Mouse (Mus musculus): ENCODE measurements at regions not wholly inside any gene's neighbourhood (a gene's known extent, or its start where the extent isn't known, plus 50 kb on each side); places are given as distances from the start of the nearest gene placed in this dataset.
A peak's percentile ranks its signal among the peaks of the same experiment; 100 is the strongest.
"Not testable (repeated sequence)": the region's sequence is repeated elsewhere in the genome, so short reads cannot be mapped to it uniquely, and the experiment has no call there.

DNA sequence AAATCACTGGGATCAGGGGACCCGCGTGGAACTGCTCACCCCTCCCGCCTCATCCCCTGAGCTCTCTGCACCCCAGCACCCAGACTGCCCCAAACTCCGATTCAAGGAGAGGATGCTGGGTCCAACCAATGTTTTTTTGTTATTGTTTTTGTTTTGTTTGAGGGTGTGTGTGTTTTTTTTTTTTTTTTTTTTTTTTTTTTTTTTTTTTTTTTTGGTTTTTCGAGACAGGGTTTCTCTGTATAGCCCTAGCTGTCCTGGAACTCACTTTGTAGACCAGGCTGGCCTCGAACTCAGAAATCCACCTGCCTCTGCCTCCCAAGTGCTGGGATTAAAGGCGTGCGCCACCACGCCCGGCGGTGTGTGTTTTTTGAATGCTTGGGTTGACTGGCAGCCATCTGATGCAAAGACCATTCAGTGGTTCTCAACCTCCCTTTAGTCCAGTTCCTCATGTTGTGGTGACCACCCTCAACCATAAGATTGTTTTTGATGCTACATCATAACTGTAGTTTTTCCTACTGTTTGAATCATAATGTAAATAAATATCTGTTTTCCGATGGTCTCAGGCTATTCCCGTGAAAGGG is 81.3 kb upstream of the Akt3 start:
- 66% methylated on average over 12 of the region's 13 CpGs for WGBS
- ATAC-seq (ENCODE audit: insufficient number of reproducible peaks, insufficient read depth, low FRiP score, low read depth); H3K36me3 ChIP-seq (ENCODE audit: control insufficient read depth, insufficient read depth, low read length); H3K4me1 ChIP-seq (ENCODE audit: control insufficient read depth, insufficient read depth, low read length); H3K27me3 ChIP-seq (ENCODE audit: control insufficient read depth, insufficient read depth, low read length); H3K27ac ChIP-seq (ENCODE audit: low read length); H3K9me3 ChIP-seq (ENCODE audit: control insufficient read depth, low read depth, low read length): not testable (repeated sequence)
- Histone ChIP-seq H3K4me2 (replicated peaks; ENCODE audit: low read depth, low read length) (peak overlapping the region; percentile 60), H3K9ac (replicated peaks; ENCODE audit: low read depth, low read length) (0 out of 2 replicates have a peak overlapping the region, but pooled peaks have one; percentile 19), H3K4me3 (ENCODE audit: low read depth, low read length) (peak overlapping the region; percentile 37)

DNA sequence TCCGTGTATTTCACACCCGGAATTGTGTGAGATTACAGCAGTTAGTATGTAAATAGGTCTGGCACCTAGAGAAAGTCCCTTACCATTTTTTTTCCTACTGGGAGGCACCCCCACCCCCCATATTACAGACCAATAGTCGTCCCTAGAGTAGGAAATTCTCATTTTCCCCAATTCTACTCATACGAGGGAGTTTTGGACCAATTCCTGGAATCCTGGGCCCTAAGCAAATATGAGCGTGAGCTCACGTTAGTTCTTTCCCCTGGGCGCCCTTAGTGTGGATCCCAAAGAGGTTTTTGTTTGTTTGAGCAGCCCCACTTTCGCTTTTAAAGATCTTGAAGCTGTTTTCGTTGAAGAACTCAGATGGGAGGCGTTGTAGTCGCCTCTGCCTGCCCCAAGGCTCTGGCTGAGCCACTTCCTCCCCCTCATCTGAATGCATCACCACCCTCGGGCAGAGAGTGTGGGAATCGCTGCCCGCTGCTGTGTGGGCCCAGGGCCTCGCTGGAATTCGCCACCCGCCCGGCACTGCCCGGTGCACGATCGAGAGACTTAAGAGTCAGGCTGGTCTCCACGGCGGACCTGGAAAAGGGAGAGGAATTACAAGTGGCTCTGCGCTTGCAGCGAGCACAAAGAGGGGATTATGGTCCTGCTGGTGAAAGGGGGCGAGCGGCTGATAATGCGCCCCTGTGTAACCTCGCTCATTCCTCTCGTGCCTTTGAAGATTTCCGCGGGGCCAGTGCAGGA is 80.6 kb upstream of the Akt3 start:
- Histone ChIP-seq H3K27me3 (ENCODE audit: control insufficient read depth, insufficient read depth, low read length) (no peaks in the 10 kb centered on the region), H3K4me1 (ENCODE audit: control insufficient read depth, insufficient read depth, low read length) (no peaks in the 10 kb centered on the region), H3K36me3 (ENCODE audit: control insufficient read depth, insufficient read depth, low read length) (no peaks in the 10 kb centered on the region), H3K9ac (replicated peaks; ENCODE audit: low read depth, low read length) (0 out of 2 replicates have a peak overlapping the region, but pooled peaks have one; percentile 19), H3K4me3 (ENCODE audit: low read depth, low read length) (peak overlapping the region; percentile 37), H3K27ac (ENCODE audit: low read length) (no peak overlapping the region), H3K9me3 (ENCODE audit: control insufficient read depth, low read depth, low read length) (no peaks in the 10 kb centered on the region), H3K4me2 (replicated peaks; ENCODE audit: low read depth, low read length) (peak overlapping the region; percentile 60)
- peak; percentile 77; the same call in 1 of the 2 replicates for ATAC-seq (ENCODE audit: insufficient number of reproducible peaks, insufficient read depth, low FRiP score, low read depth)
- WGBS = 4% methylated on average over 32 of the region's 32 CpGs

DNA sequence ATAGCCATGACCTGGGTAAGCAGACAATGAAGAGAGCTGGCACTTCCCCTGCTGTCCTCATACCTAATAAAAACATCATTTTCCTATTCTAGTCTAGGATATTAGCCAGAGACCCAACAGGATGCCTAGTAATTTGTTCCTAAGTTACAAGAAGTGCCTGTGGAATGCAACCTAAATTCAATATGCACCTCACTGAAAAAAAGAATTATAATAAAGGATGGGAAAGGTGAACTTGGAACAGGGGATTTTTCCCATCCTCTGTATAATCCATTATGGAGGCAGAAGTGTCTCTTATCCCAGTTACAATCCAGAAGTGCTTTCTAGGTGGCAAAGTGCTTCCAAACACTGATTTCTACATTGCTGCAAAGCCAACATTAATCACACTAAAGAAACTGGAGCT is 79.8 kb upstream of the Akt3 start:
- H3K4me1 ChIP-seq (ENCODE audit: control insufficient read depth, insufficient read depth, low read length) = no peaks in the 10 kb centered on the region
- H3K9me3 ChIP-seq (ENCODE audit: control insufficient read depth, low read depth, low read length) = no peaks in the 10 kb centered on the region
- no peak overlapping the region for H3K9ac ChIP-seq (replicated peaks; ENCODE audit: low read depth, low read length)
- H3K4me2 ChIP-seq (replicated peaks; ENCODE audit: low read depth, low read length) = no peak overlapping the region
- H3K36me3 ChIP-seq (ENCODE audit: control insufficient read depth, insufficient read depth, low read length) = no peaks in the 10 kb centered on the region
- no peaks in the 10 kb centered on the region for H3K27me3 ChIP-seq (ENCODE audit: control insufficient read depth, insufficient read depth, low read length)
- H3K4me3 ChIP-seq (ENCODE audit: low read depth, low read length) = no peak overlapping the region
- no peak for ATAC-seq (ENCODE audit: insufficient number of reproducible peaks, insufficient read depth, low FRiP score, low read depth)
- no peak overlapping the region for H3K27ac ChIP-seq (ENCODE audit: low read length)

DNA sequence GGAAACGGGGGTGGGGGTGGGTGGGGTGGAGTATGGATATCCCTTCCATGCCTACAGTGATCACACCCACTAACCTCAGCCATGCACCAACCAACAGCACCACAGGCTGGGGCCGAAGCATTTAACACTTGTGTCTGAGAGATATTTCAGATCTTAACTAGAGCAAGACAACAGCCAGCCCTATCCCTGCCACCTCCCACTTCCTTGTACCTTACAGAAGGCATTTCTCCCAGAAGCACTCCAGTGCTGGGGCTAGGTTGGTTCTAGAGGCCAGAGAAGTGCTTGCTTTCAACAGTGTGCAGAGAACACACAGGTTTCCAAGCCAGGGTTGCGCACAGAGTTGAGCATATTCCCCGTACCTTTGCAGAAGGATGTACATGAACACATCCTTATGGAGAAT is 79.1 kb upstream of the Akt3 start:
- no peak overlapping the region for H3K4me3 ChIP-seq (ENCODE audit: low read depth, low read length)
- H3K36me3 ChIP-seq (ENCODE audit: control insufficient read depth, insufficient read depth, low read length) = no peaks in the 10 kb centered on the region
- H3K4me2 ChIP-seq (replicated peaks; ENCODE audit: low read depth, low read length) = no peak overlapping the region
- H3K9me3 ChIP-seq (ENCODE audit: control insufficient read depth, low read depth, low read length) = no peaks in the 10 kb centered on the region
- H3K4me1 ChIP-seq (ENCODE audit: control insufficient read depth, insufficient read depth, low read length) = no peaks in the 10 kb centered on the region
- no peak overlapping the region for H3K27ac ChIP-seq (ENCODE audit: low read length)
- H3K9ac ChIP-seq (replicated peaks; ENCODE audit: low read depth, low read length) = no peak overlapping the region
- ATAC-seq (ENCODE audit: insufficient number of reproducible peaks, insufficient read depth, low FRiP score, low read depth) = no peak
- no peaks in the 10 kb centered on the region for H3K27me3 ChIP-seq (ENCODE audit: control insufficient read depth, insufficient read depth, low read length)
- 75% methylated on average over 4 of the region's 4 CpGs for WGBS

DNA sequence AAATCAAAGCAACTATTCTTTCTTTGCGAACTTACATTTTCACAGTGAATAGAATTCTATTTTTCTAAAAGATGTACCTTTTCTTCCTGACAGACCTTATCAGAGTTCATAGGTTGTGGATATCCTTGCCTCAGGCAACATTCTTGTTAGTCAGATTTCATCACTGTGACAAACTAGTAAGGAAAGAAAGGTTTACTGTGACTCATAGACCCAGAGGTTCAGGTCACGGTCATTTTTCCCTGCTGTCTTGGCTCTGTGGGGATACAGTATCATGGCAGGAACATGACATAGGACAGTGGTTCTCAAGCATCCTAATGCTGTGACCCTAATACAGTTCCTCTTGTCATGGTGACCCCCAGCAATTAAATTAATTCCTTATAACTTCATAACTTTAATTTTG is 78.4 kb upstream of the Akt3 start:
- Histone ChIP-seq H3K9ac (replicated peaks; ENCODE audit: low read depth, low read length) (no peak overlapping the region), H3K9me3 (ENCODE audit: control insufficient read depth, low read depth, low read length) (no peaks in the 10 kb centered on the region), H3K27me3 (ENCODE audit: control insufficient read depth, insufficient read depth, low read length) (no peaks in the 10 kb centered on the region), H3K4me3 (ENCODE audit: low read depth, low read length) (no peak overlapping the region), H3K4me2 (replicated peaks; ENCODE audit: low read depth, low read length) (no peak overlapping the region), H3K27ac (ENCODE audit: low read length) (no peak overlapping the region), H3K4me1 (ENCODE audit: control insufficient read depth, insufficient read depth, low read length) (no peaks in the 10 kb centered on the region), H3K36me3 (ENCODE audit: control insufficient read depth, insufficient read depth, low read length) (no peaks in the 10 kb centered on the region)
- ATAC-seq (ENCODE audit: insufficient number of reproducible peaks, insufficient read depth, low FRiP score, low read depth) = no peak
- 91% methylated on average over 2 of the region's 2 CpGs for WGBS

DNA sequence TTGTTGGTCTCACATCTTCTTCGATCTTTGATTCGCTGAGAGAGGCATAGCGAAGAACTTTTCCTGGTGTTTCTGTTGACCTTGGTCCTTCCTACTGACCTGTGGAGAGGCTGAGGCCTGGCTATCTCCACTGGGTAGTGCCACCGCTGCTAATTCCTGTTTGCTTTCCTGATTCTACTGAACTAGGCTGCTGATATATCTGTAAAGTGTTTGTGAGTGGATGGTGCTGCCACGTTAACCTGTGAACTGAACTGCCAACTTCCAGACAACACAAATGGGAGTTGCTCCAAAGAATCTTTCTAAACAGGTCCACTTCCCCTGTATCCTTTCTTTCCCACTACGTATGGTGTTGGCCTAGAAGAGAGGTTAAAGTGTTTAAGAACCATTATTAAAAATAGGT is 78.0 kb upstream of the Akt3 start:
- Histone ChIP-seq H3K27me3 (ENCODE audit: control insufficient read depth, insufficient read depth, low read length) (no peaks in the 10 kb centered on the region), H3K4me3 (ENCODE audit: low read depth, low read length) (no peak overlapping the region), H3K4me2 (replicated peaks; ENCODE audit: low read depth, low read length) (no peak overlapping the region), H3K9ac (replicated peaks; ENCODE audit: low read depth, low read length) (no peak overlapping the region), H3K4me1 (ENCODE audit: control insufficient read depth, insufficient read depth, low read length) (no peaks in the 10 kb centered on the region), H3K36me3 (ENCODE audit: control insufficient read depth, insufficient read depth, low read length) (no peaks in the 10 kb centered on the region), H3K9me3 (ENCODE audit: control insufficient read depth, low read depth, low read length) (no peaks in the 10 kb centered on the region), H3K27ac (ENCODE audit: low read length) (no peak overlapping the region)
- ATAC-seq (ENCODE audit: insufficient number of reproducible peaks, insufficient read depth, low FRiP score, low read depth) = no peak
- 84% methylated on average over 6 of the region's 6 CpGs for WGBS

DNA sequence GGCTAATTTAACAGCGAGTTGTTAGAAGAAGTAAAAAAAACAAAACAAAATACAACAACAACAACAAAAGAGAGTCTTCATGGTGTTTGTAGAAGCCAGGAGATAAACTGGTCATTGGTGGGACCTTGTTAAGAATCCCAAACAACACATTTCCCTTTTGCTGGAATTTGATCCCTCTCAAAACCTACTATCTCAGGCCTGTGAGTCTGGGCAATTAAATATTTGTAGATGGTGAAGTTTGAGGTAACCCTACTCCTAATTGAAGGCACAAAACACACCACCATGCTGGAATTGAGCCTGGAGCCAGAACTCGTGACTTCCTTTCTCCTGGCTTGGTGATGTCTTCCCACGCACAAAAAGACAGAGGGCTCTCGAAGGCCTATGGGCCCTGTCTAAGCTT is 65.4 kb upstream of the Akt3 start:
- peak overlapping the region; percentile 39 for H3K4me3 ChIP-seq (ENCODE audit: low read depth, low read length)
- H3K4me2 ChIP-seq (replicated peaks; ENCODE audit: low read depth, low read length) = peak overlapping the region; percentile 96
- H3K36me3 ChIP-seq (ENCODE audit: control insufficient read depth, insufficient read depth, low read length) = no peaks in the 10 kb centered on the region
- ATAC-seq (ENCODE audit: insufficient number of reproducible peaks, insufficient read depth, low FRiP score, low read depth) = no peak
- H3K4me1 ChIP-seq (ENCODE audit: control insufficient read depth, insufficient read depth, low read length) = peaks cover 3% of the 10 kb centered on the region; the same call in 1 of the 2 replicates
- no peaks in the 10 kb centered on the region for H3K27me3 ChIP-seq (ENCODE audit: control insufficient read depth, insufficient read depth, low read length)
- 65% methylated on average over 4 of the region's 4 CpGs for WGBS
- H3K9me3 ChIP-seq (ENCODE audit: control insufficient read depth, low read depth, low read length) = no peaks in the 10 kb centered on the region
- no peak overlapping the region for H3K9ac ChIP-seq (replicated peaks; ENCODE audit: low read depth, low read length)
- H3K27ac ChIP-seq (ENCODE audit: low read length) = no peak overlapping the region

DNA sequence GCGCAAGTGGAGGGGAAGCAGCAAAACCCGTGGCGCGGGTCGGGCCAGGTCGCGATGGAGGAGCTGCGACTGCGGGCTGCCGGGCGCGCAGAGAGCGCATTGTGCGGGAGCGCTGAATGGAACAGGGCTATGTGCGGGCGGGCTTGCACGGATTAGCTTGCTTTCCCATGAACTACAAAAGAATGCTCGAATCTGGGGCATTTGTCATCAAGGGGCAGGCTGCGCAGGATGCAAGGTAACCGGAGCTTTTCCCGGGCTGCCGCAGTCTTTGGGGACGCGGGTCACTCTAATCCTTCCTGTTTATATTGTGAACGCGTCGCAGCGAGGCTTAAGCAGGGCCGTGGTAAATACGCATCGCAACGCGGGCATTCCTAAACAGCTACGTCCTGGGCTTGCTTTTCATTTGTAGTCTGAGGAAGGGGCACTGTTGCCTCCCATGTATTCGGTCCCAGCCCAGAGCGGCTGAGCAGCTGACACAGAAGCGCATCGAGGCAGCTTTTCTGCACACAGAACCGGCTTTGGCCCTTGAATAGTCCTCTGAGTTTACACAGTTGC is 64.8 kb upstream of the Akt3 start:
- H3K36me3 ChIP-seq (ENCODE audit: control insufficient read depth, insufficient read depth, low read length) = no peaks in the 10 kb centered on the region
- ATAC-seq (ENCODE audit: insufficient number of reproducible peaks, insufficient read depth, low FRiP score, low read depth) = no peak
- no peak overlapping the region for H3K27ac ChIP-seq (ENCODE audit: low read length)
- no peaks in the 10 kb centered on the region for H3K9me3 ChIP-seq (ENCODE audit: control insufficient read depth, low read depth, low read length)
- peaks cover 3% of the 10 kb centered on the region; the same call in 1 of the 2 replicates for H3K4me1 ChIP-seq (ENCODE audit: control insufficient read depth, insufficient read depth, low read length)
- peak overlapping the region; percentile 96 for H3K4me2 ChIP-seq (replicated peaks; ENCODE audit: low read depth, low read length)
- no peak overlapping the region for H3K9ac ChIP-seq (replicated peaks; ENCODE audit: low read depth, low read length)
- peak overlapping the region; percentile 39 for H3K4me3 ChIP-seq (ENCODE audit: low read depth, low read length)
- H3K27me3 ChIP-seq (ENCODE audit: control insufficient read depth, insufficient read depth, low read length) = no peaks in the 10 kb centered on the region
- WGBS = 2% methylated on average over 40 of the region's 40 CpGs
